Mouse (Mus musculus) lung, postnatal 10 days (tissue): Measurements from ENCODE around the gene Ifnl3.
A peak's percentile ranks its signal among the peaks of the same experiment; 100 is the strongest.

Experiments used
- DNase-seq: peaks from one replicate; pipeline ENCODE4 v3.0.0; 2021

The Ifnl3 gene

GRCm38 (mm10) chr7:28547154-28547553 is 24.5 kb downstream of the Ifnl3 start, which contains the start of gene Nccrp1:
Nccrp1 (minus strand) TSS chr7:28547254.
- no peak for DNase-seq

DNA sequence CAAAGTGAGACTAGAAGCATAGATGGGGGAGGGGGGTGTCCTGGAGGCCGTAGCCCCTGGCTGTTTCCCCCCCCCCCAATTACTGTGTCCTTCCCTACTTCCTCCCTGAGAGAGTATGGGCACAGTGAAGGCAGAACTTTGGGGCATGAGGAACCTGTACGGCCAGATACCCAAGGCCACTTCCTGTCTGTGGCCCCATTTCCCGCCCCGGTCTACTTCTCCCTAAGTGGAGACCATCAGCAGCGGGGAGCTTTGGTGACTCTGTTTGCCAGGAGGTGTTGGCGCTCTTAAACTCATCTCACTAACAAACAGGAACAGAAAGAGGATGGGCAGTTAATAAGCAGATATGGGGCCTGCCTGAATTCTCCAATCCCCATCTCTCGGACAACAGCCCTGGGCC is 25.0 kb downstream of the Ifnl3 start:
- no peak for DNase-seq

- no peak for DNase-seq
Measured at GRCm38 (mm10) chr7:28553076-28553475, 30.4 kb downstream of the Ifnl3 start.

GRCm38 (mm10) chr7:28555939-28556535 is 33.4 kb downstream of the Ifnl3 start:
- no peak for DNase-seq

GRCm38 (mm10) chr7:28557069-28557468 is 34.4 kb downstream of the Ifnl3 start:
- DNase-seq = no peak

DNA sequence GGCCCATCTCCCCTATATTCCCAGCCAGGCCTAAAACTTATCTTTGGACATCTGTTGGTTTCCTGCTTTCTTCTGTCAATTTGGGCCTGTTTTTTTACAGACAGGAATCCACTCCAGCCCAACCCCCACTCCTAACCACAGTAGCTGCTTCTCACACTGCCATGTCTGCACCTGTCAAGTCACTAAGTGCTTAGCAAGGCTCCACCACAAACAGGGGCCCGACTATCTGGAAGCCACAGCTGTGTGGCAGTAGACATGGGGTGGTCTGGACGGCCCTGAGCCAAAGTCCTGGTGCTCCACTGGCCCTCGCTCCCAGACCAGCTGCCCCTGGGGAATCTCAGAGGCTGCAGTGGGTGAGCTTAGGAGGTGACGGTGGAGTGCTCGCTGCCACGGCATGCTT is 35.1 kb downstream of the Ifnl3 start:
- no peak for DNase-seq

DNA sequence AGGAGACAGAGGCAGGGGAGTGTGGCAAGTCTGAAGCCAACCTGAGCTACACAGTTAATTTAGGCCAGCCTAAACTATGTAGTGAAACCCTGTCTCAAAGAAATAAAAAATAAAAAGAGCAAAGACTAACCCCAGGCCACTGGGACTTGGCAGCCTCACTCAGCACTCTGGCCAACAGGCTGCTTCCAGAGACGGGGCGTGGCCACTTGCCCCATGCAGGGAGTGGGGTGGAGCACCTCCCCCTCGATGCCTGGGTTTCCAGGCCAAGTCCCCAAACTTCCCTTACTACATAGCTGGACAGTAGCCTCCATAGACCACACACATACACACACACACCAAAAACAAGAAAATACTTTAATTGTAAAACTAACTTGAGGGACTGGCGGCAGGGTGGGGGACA is 35.9 kb downstream of the Ifnl3 start:
- DNase-seq = peak; percentile 89

DNA sequence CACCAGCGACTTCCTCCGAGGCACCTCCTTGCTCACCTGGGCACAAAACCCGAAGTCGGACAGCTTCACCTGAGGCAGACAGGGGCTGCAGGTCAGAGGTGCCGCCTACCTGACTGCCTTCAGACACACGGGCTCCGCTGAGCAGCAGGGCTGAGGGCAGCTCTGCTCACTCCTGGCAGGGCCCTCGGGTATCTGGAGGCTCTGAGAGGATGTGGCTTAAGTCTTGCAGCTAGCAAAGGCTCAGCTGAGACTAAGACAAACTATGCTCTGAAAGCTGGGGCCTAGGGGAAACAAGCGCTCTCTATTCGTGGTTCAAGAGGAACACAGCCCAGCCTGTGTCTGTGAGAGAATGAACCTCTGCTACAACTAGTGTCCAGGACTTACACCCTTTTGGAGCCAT is 38.2 kb downstream of the Ifnl3 start:
- DNase-seq = no peak

DNA sequence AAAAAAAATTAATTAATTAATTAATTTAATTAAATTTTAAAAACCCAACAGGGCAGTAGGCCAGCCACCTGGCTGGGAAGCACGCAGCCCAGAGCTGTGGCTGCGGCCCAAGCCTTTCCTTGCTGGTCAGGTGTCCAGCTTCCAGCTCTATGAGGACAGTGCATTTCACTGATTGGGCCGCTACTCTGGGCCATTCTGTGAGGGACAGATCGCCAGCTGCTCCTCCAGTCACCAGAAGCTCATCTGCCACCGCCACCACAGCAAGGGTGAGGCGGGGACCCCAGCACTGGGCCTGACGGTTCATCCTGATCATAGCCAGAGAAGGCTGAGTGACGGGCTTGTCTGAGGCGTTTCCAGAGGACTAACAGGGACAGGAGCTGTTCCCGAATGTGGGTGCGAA is 39.3 kb downstream of the Ifnl3 start:
- DNase-seq = no peak

- DNase-seq = no peak
Measured at GRCm38 (mm10) chr7:28562371-28562770, 39.7 kb downstream of the Ifnl3 start.

- no peak for DNase-seq
Measured at GRCm38 (mm10) chr7:28562951-28563350, 40.3 kb downstream of the Ifnl3 start.

- DNase-seq = no peak
Measured at GRCm38 (mm10) chr7:28565407-28565806, 42.8 kb downstream of the Ifnl3 start.

DNA sequence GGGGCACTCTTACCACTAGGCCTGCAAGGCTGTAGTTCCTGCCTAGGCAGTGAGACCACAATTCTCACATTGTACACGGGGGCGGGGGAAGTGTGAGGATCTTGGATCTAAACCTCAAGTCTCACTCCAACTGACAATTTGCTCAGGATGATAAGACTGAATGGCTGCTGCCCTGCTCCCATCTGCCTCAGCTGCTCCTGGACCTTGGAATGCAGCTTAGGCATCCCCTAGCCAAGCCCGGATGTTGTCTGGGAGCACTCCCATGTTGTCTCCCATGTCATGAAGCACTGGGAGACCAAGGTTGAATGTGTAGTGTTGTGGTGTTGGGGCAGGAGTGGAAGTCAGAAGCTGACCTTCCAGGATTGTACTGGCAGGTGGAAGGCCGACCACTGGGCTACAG is 44.9 kb downstream of the Ifnl3 start:
- no peak for DNase-seq

DNA sequence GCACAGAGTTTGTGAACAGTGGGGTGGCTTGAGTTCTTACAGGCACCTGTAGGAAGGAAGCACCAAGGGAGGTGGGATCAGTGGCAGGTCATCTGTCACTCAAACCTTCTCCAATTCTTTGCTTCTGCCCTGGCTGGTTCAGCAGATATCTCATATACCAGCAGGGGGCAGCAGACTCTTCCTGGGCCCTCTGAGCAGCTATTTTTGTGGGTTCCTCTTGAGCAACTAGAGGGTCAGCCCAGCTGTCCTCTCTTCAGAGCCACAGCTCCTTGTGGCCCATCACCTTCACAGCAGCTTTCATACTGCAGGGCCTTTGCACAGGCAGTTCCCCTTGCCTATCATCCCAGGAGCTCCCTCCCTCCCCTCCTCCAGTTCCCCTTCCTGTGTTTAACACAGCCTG is 45.6 kb downstream of the Ifnl3 start:
- DNase-seq = peak; percentile 83

GRCm38 (mm10) chr7:28570291-28570981 is 47.8 kb downstream of the Ifnl3 start:
- DNase-seq = peak; percentile 91

- DNase-seq = peak; percentile 73
Measured at GRCm38 (mm10) chr7:28570982-28571682, 48.5 kb downstream of the Ifnl3 start.

- DNase-seq = no peak
Measured at GRCm38 (mm10) chr7:28572689-28573088, 50.1 kb downstream of the Ifnl3 start.

DNA sequence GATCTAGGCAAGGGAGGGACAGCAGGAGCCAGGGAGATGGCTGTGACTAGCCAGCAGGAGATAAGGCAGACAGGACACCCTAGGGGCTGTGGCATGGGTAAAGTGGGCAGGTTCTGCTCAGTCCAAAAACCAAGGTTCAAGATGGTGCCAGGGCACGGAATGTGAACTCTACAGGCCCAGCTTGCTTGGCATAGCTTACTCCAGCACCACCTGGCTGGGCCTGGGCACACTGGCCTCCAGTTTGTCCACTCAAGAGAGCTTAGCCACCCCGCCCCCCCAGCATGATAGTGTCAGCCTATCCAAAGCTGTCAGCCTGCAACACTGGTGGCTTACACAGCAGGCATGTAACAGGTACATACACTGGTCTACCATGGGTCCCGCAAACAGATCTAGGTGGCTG is 50.6 kb downstream of the Ifnl3 start:
- DNase-seq = no peak
